Mouse (Mus musculus): ENCODE results near the gene Catsper4. TPM values are rescaled to one million over a fixed set of nuclear protein-coding genes. Genes with fewer than 3 reads are reported as not detected.

Catsper4 gene
- polyA plus RNA-seq, 1 experiment from 2014 or later: 0.19 TPM

DNA sequence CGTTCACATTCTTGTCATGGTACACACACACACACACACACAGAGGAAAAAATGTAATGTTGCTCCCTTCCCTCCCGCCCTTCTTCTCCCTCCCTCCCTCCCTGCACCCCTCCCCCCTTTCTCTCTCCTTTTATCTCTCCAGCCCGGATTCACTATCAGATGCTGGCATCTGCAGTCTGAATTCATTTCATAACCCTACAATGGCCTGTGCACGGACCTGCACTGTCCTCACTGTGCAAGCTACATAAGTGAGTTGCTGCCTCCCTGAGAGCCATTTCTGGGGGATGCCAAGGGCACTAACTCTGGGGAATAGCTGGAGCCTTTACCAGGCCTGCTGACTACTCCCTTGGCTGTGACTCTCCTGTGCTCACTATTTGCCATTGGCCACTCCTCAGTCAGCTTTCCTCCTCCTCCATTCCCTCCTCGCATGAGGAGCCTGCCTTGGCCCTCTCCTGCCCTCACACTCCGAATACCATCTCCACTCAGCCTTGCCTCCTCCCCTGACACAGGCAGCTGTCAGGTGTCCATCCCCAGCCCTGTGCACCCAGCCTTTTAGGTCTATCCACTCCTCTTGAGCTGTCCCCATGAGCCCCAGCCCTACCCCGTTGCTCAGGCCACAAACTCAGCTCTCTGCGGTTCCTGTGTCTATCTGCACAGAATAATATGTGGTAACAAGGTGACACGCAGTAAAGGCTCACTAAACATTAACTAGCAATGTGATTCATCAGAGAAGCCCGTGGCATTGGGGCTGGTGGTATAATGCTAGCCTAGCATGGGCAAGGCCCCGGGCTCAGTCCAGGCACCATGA lies 4.2 kb downstream of the Catsper4 start:
- 56% methylated on average over 11 of the region's 11 CpGs for WGBS
- H3K4me2 ChIP-seq (replicated peaks): no peak overlapping the region
- H3K9me3 ChIP-seq (replicated peaks): no peaks in the 10 kb centered on the region
- no peaks in the 10 kb centered on the region for H3K4me1 ChIP-seq
- no peak overlapping the region for H3K9ac ChIP-seq
- ATAC-seq (ENCODE audit: insufficient number of reproducible peaks, low FRiP score, low TSS enrichment, low read depth): no peak
- no peak overlapping the region for H3K27ac ChIP-seq (replicated peaks)
- H3K36me3 ChIP-seq: no peaks in the 10 kb centered on the region
- H3K4me3 ChIP-seq (replicated peaks): no peak overlapping the region
- H3K27me3 ChIP-seq: no peaks in the 10 kb centered on the region

DNA sequence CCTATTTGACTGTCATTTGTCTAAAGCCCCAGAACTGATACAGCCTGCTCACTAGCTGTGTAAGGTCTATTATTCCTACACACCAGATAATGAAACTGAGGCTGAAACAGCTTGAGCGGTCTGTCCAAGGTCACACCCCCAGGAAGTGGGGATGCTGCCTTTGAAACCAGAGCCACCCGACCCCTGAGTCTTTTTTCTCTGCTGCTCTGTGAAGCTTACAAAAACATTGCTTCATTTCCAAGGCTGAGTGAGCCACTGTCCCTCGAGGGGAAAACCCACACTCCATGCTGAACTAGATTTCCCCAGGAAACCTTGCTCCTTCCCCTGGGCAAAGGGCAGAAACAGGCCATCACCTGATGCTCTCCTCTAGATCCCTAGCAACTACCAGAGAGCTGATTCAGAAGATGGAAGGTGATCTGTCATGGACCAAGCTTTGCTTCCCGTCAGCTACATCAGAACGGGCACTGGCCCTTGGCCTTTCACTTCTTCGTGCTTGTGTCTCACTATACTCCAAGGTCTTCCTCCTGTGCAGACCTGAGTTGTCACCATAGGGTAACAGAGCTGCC lies 20.6 kb downstream of the Catsper4 start:
- no peak for ATAC-seq (ENCODE audit: insufficient number of reproducible peaks, low FRiP score, low TSS enrichment, low read depth)
- no peak overlapping the region for H3K27ac ChIP-seq (replicated peaks)
- H3K36me3 ChIP-seq: no peaks in the 10 kb centered on the region
- H3K4me1 ChIP-seq: no peaks in the 10 kb centered on the region
- WGBS: 41% methylated on average over 6 of the region's 6 CpGs
- H3K4me2 ChIP-seq (replicated peaks): no peak overlapping the region
- H3K4me3 ChIP-seq (replicated peaks): no peak overlapping the region
- no peak overlapping the region for H3K9ac ChIP-seq
- H3K9me3 ChIP-seq (replicated peaks): no peaks in the 10 kb centered on the region
- peaks cover 3% of the 10 kb centered on the region; the same call in 1 of the 2 replicates for H3K27me3 ChIP-seq

DNA sequence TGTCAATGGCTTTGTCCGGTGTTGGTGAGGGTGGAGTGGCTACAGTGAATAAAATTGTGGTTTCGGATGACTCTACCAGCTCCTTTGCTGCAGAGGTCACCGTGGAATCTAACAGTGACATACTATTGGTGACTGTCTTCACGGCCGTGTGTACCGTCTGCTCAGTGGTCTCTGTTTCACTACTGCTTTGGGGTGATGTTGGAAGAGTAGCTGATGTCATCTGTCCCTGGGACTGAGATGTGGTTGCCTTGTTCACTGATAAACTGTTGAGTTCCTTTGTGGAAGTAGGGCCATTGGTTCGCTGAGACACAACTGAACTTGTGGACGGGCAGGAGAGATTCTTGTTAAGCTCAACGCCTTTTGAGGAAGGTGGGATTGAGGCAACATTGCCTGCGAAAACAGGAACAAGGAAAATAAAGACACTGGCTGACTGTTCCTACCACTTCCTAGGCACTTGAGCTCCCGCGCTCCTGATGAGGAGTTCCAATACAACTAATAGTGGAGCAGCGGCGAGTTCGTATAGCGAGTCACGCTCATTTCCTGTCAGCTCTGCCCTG lies 23.8 kb downstream of the Catsper4 start:
- Histone ChIP-seq H3K9ac (no peak overlapping the region), H3K4me2 (replicated peaks) (no peak overlapping the region), H3K4me1 (no peaks in the 10 kb centered on the region), H3K27ac (replicated peaks) (no peak overlapping the region), H3K4me3 (replicated peaks) (no peak overlapping the region), H3K9me3 (replicated peaks) (no peaks in the 10 kb centered on the region), H3K36me3 (no peaks in the 10 kb centered on the region), H3K27me3 (no peaks in the 10 kb centered on the region)
- no peak for ATAC-seq (ENCODE audit: insufficient number of reproducible peaks, low FRiP score, low TSS enrichment, low read depth)
- WGBS: 72% methylated on average over 17 of the region's 17 CpGs

DNA sequence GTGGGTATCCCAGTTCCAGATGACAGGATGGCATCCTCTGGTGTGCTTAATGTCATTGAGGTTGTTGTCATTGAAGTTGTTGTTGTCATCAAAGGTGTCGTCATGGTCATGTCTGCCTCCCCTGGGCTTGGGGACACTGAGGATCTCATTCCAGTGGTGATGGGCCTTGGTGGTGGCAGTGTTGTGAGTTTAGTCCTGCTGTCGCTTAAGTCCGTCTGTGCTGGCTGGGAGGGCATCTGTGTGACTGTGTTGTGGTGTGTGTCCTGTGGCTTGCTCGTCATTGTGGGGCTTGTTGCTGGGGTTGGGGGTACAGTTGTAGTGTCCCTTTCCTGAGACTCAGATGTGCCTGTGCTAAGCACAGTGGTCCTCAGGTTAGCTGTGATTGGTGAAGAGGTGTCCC lies 24.3 kb downstream of the Catsper4 start, which contains the start of gene Gm7534:
TSS of gene Gm7534 (minus strand) at position 101 of the 400 bp plus-strand sequence.
- H3K4me3 ChIP-seq (replicated peaks): no peak within 1 kb of the TSS
- H3K4me1 ChIP-seq: no peaks in the 10 kb centered on the region
- H3K36me3 ChIP-seq: no peaks in the 10 kb centered on the region
- no peaks in the 10 kb centered on the region for H3K27me3 ChIP-seq
- no peak within 1 kb of the TSS for H3K9ac ChIP-seq
- no peak within 1 kb of the TSS for H3K27ac ChIP-seq (replicated peaks)
- H3K9me3 ChIP-seq (replicated peaks): no peaks in the 10 kb centered on the region
- no peak for ATAC-seq (ENCODE audit: insufficient number of reproducible peaks, low FRiP score, low TSS enrichment, low read depth)
- no peak within 1 kb of the TSS for H3K4me2 ChIP-seq (replicated peaks)
- 95% methylated on average over 4 of the region's 4 CpGs for WGBS

DNA sequence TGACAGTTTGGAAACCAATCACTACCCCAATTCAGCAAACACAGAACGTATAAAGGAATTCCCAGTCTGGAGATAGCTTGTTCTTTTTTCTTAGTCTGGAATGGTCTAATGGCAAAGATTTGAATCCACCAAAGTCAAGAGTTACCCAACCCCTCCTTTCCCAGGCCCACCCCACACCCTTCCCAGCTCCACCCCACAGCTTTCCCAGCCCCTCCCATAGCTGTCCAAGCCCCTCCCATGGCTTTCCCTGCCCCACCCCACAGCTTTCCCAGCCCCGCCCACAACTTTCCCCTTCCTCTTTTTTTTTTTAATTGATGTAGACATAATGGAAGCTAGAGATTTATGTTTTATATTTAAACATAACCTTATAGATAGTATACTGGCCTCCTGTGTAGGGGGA lies 27.8 kb downstream of the Catsper4 start:
- no peak for ATAC-seq (ENCODE audit: insufficient number of reproducible peaks, low FRiP score, low TSS enrichment, low read depth)

DNA sequence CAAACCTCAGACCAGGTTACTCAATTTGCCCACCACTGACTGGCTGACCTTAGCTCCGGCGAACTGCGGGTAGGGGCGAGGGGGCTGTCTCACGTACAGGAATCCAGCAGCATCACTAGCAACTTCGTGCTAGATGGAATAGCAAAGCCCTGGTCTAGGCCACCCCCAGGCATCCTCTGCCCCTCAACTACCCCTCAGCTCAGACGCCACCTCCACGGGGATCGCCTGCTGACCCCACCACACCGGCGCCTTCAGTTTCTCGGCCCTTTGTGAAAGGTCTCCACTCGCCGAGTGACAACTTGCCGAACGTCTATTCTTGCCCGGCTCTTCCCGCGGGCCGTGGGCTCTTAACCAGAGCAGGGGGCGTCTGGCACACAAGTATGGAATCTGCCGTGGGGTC lies 40.9 kb downstream of the Catsper4 start:
- Histone ChIP-seq H3K27me3 (no peaks in the 10 kb centered on the region), H3K9ac (peak overlapping the region; percentile 47), H3K27ac (replicated peaks) (peak overlapping the region; percentile 84), H3K36me3 (no peaks in the 10 kb centered on the region), H3K4me2 (replicated peaks) (peak overlapping the region; percentile 83), H3K4me3 (replicated peaks) (peak overlapping the region; percentile 70), H3K9me3 (replicated peaks) (no peaks in the 10 kb centered on the region), H3K4me1 (peaks cover 10% of the 10 kb centered on the region)
- WGBS: under 1% methylated on average over 22 of the region's 22 CpGs
- ATAC-seq (ENCODE audit: insufficient number of reproducible peaks, low FRiP score, low TSS enrichment, low read depth): no peak

More for the DNA sequence above, 27.8 kb downstream of the Catsper4 start:
- Histone ChIP-seq H3K27me3 (no peaks in the 10 kb centered on the region), H3K27ac (replicated peaks) (no peak overlapping the region), H3K4me2 (replicated peaks) (no peak overlapping the region), H3K4me1 (no peaks in the 10 kb centered on the region), H3K9me3 (replicated peaks) (no peaks in the 10 kb centered on the region), H3K4me3 (replicated peaks) (no peak overlapping the region), H3K36me3 (no peaks in the 10 kb centered on the region), H3K9ac (no peak overlapping the region)
- 71% methylated on average over 2 of the region's 2 CpGs for WGBS

DNA sequence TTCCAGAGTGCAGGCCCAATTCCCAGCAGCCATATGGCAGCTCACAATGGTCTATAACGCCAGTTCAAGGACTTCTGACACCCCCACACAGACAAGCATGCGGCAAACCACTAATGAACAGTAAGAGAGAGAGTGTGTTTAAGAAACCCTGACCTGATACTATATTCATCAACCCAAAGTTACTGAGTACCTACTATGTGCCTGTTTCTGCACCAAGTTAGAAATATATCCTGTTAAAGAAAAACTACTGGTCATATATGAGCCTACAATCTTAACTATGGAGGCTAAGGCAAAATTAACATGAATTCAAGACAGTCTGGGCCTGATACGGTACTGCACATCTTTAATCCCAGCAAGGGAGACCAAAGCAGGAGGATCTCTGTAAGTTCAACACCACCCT lies 41.6 kb downstream of the Catsper4 start:
- Histone ChIP-seq H3K9me3 (replicated peaks) (no peaks in the 10 kb centered on the region), H3K4me3 (replicated peaks) (peak overlapping the region; percentile 70)

DNA sequence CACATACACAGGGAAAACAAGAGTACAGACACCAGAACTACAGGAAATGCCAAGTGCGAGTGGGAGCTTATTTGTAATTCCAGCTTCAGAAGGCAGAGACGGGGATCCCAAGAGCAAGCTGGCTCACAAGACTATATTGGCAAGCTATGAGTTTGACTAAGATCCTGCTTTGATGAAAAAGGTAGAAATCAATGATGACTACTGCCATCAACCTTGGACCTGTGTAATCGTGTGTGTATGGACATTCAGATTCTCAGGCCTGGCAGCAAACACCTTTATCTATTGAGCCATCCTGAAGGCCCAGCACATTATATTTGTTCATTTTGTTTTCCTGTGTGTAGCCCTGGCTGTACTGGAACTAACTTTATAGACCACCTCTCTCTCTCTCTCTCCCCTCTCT lies 43.5 kb downstream of the Catsper4 start:
- Histone ChIP-seq H3K9ac (no peak overlapping the region), H3K9me3 (replicated peaks) (no peaks in the 10 kb centered on the region), H3K4me1 (peaks cover 10% of the 10 kb centered on the region), H3K36me3 (peaks cover 4% of the 10 kb centered on the region; the same call in 1 of the 2 replicates), H3K4me3 (replicated peaks) (no peak overlapping the region), H3K27me3 (no peaks in the 10 kb centered on the region), H3K4me2 (replicated peaks) (no peak overlapping the region), H3K27ac (replicated peaks) (no peak overlapping the region)
- no peak for ATAC-seq (ENCODE audit: insufficient number of reproducible peaks, low FRiP score, low TSS enrichment, low read depth)
- 86% methylated on average over 3 of the region's 3 CpGs for WGBS

More for the DNA sequence above, 41.6 kb downstream of the Catsper4 start:
- ATAC-seq (ENCODE audit: insufficient number of reproducible peaks, low FRiP score, low TSS enrichment, low read depth): no peak
- peak overlapping the region; percentile 83 for H3K4me2 ChIP-seq (replicated peaks)
- H3K27ac ChIP-seq (replicated peaks): no peak overlapping the region
- WGBS: 82% methylated on average over 3 of the region's 3 CpGs
- no peaks in the 10 kb centered on the region for H3K27me3 ChIP-seq
- H3K36me3 ChIP-seq: peaks cover 3% of the 10 kb centered on the region; the same call in 1 of the 2 replicates
- H3K4me1 ChIP-seq: peaks cover 10% of the 10 kb centered on the region
- H3K9ac ChIP-seq: peak overlapping the region; percentile 47

DNA sequence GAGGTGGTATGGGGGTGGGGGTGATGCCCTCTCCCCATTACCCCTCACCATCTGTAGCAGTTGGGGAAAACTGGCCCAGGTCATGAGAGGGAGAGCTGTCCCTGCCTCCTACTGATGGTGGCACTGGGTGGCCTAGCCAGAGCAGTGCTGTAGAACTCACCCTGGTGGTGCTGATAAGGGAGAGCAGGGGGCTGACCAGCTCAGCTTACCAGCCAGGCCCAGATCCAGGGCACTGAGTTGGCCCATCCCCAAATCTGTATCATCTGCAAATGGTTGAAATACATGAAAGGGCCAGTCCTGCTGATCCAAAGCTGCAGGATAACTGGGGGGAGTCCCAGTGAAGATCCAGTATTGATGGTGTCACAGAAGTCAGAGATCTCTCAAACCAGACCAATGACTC lies 45.4 kb downstream of the Catsper4 start:
- peaks cover 10% of the 10 kb centered on the region for H3K4me1 ChIP-seq
- H3K9me3 ChIP-seq (replicated peaks): no peaks in the 10 kb centered on the region
- ATAC-seq (ENCODE audit: insufficient number of reproducible peaks, low FRiP score, low TSS enrichment, low read depth): no peak
- H3K27ac ChIP-seq (replicated peaks): no peak overlapping the region
- H3K27me3 ChIP-seq: no peaks in the 10 kb centered on the region
- H3K9ac ChIP-seq: no peak overlapping the region
- H3K4me2 ChIP-seq (replicated peaks): no peak overlapping the region
- peaks cover 4% of the 10 kb centered on the region; the same call in 1 of the 2 replicates for H3K36me3 ChIP-seq
- H3K4me3 ChIP-seq (replicated peaks): no peak overlapping the region

DNA sequence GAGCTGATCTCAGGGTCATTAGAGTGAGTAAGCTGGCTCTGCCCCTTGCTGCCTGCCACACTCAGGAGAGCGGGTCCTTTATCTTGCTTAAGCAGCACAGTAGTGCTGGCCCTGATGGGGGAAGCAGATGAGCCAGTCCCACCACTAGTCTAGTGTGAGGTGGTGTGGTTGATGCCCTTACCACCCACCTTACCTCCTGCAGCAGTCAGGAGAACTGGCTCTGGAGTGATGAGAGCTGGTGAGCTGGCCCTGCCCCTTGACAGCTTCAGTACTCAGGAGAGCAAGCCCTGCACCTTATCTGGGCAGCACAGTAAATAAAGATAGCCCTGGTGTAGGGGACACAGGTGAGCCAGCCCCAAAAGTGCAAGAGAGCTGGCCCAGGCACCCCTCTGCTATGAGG lies 46.1 kb downstream of the Catsper4 start:
- H3K27ac ChIP-seq (replicated peaks): no peak overlapping the region
- peaks cover 8% of the 10 kb centered on the region for H3K4me1 ChIP-seq
- H3K27me3 ChIP-seq: no peaks in the 10 kb centered on the region
- 94% methylated on average over 1 of the region's 1 CpGs for WGBS
- no peak overlapping the region for H3K9ac ChIP-seq
- peaks cover 4% of the 10 kb centered on the region; the same call in 1 of the 2 replicates for H3K36me3 ChIP-seq
- no peak for ATAC-seq (ENCODE audit: insufficient number of reproducible peaks, low FRiP score, low TSS enrichment, low read depth)
- H3K4me3 ChIP-seq (replicated peaks): no peak overlapping the region
- no peaks in the 10 kb centered on the region for H3K9me3 ChIP-seq (replicated peaks)
- no peak overlapping the region for H3K4me2 ChIP-seq (replicated peaks)

DNA sequence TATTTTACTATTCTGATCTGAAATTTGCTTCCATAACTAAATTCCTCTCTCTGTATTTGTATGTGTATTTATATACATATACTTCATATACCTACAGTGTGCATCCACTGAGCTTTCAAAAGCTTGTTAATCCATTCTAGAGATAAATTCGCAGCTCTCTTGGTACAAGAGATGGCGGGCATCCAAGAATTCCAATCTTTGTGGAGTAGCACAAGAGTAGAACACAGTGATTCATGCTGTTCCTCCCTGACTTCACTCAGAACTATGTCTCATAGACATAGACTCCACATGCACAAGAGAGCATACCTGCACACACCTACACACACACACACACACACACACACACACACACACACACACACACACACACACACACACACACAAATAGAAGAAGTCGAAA lies 54.8 kb downstream of the Catsper4 start:
- ATAC-seq (ENCODE audit: insufficient number of reproducible peaks, low FRiP score, low TSS enrichment, low read depth): no peak
- Histone ChIP-seq H3K4me2 (replicated peaks) (no peak overlapping the region), H3K27me3 (no peaks in the 10 kb centered on the region), H3K4me3 (replicated peaks) (no peak overlapping the region), H3K9me3 (replicated peaks) (no peaks in the 10 kb centered on the region), H3K36me3 (0 out of 2 replicates have a peak, but pooled peaks cover 4% of the 10 kb centered on the region), H3K4me1 (no peaks in the 10 kb centered on the region), H3K9ac (no peak overlapping the region), H3K27ac (replicated peaks) (no peak overlapping the region)
- WGBS: 79% methylated on average over 3 of the region's 3 CpGs

All from embryonic facial prominence, embryonic 15.5 days (tissue).